Mouse (Mus musculus) thymus, adult 2 months (tissue): ENCODE data around the gene Erbin.

ENCODE experiments used
- CTCF ChIP-seq: fragments of 200-500 bp; IDR thresholded peaks from 2 replicates; pipeline ENCODE4 v1.5.1; 2012; ENCODE audit warnings: mild to moderate bottlenecking, control low read depth, low read length, moderate library complexity, borderline replicate concordance; ENCODE audit not compliant: control insufficient read depth, poor library complexity, insufficient read depth; ENCODE audit errors: extremely low read depth
- POLR2A ChIP-seq: fragments of 200-500 bp; IDR thresholded peaks from 2 replicates; pipeline ENCODE4 v1.6.1; 2012; ENCODE audit warnings: mild to moderate bottlenecking, low read length, control low read depth, moderate library complexity; ENCODE audit not compliant: control insufficient read depth, poor library complexity, insufficient read depth; ENCODE audit errors: extremely low read depth

DNA sequence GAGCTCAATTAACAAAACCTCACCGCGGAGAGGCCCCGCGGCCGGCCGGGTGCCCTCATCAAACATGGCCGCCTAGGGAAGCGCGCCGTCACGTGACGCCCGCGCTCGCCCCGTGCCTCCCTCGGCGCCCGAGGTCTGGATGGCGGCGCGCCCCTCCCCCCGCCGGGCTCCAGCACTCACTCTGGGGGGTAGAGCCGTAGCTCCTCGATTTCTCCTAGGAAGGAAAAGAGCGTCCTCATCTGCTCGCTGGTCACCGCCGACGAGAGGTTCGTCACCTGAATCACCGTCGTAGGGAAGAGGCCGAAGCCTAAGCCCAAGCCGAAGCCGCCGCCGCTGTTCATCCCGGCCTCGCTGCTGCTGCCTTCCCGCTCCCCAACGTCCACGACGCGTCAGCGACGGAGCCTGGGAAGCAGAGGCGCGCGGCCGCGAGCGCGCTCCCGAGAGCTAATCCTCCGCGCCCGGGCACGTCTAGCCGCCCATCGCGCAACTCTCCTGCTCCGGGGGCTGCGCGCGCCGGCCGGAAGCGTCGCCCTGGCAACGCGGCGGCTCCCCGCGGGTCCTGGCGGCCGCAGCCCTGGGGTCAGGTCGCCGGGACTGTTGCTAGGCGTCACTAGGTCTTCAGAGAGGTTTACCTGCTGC, 146.1 kb downstream of the Erbin start, which contains the start of gene Srek1:
- no peak; the same call in 1 of the 2 replicates for TF ChIP-seq CTCF
- TF ChIP-seq POLR2A = peak; percentile 75
